Mouse (Mus musculus) neural tube, embryonic 15.5 days (tissue): ENCODE measurements at regions not wholly inside any gene's neighbourhood (a gene's known extent, or its start where the extent isn't known, plus 50 kb on each side); places are given as distances from the start of the nearest gene placed in this dataset.

Experiments
- ATAC-seq: fragments of 200-750 bp; cut with Nextera tagmentation; 2 replicates; pipeline ENCODE4 v1.8.0; 2017; ENCODE audit warnings: mild to moderate bottlenecking, moderate TSS enrichment, moderate library complexity; ENCODE audit not compliant: low FRiP score
- H3K27ac ChIP-seq: fragments of 300-500 bp; sonication (generic); replicated peaks from 2 replicates; pipeline ENCODE4 v1.5.1; 2015; ENCODE audit warnings: mild to moderate bottlenecking, inconsistent platforms
- H3K27me3 ChIP-seq: fragments of 300-500 bp; sonication (generic); replicated peaks from 2 replicates; pipeline ENCODE4 v1.6.1; 2015; ENCODE audit warnings: inconsistent platforms
- H3K36me3 ChIP-seq: fragments of 300-500 bp; sonication (generic); 2 replicates; pipeline ENCODE4 v1.6.1; 2015; ENCODE audit warnings: inconsistent platforms
- H3K4me1 ChIP-seq: fragments of 300-500 bp; sonication (generic); 2 replicates; pipeline ENCODE4 v1.6.1; 2015; ENCODE audit warnings: inconsistent platforms
- H3K4me2 ChIP-seq: fragments of 300-500 bp; sonication (generic); 2 replicates; pipeline ENCODE4 v1.6.1; 2015; ENCODE audit warnings: inconsistent platforms, mild to moderate bottlenecking, moderate library complexity
- H3K4me3 ChIP-seq: fragments of 300-500 bp; sonication (generic); replicated peaks from 2 replicates; pipeline ENCODE4 v1.5.1; 2015; ENCODE audit warnings: mild to moderate bottlenecking, inconsistent platforms
- H3K9ac ChIP-seq: fragments of 300-500 bp; sonication (generic); replicated peaks from 2 replicates; pipeline ENCODE4 v1.6.1; 2015; ENCODE audit warnings: mild to moderate bottlenecking, inconsistent platforms
- H3K9me3 ChIP-seq: fragments of 300-500 bp; sonication (generic); replicated peaks from 2 replicates; pipeline ENCODE4 v1.6.1; 2016; ENCODE audit warnings: inconsistent platforms
- WGBS: fragments of 180-500 bp; shearing (Covaris S2); methylation state at CpG from one replicate; pipeline ENCODE4 v1.1.7; 2015; ENCODE audit warnings: mixed read lengths; 5-methylcytosine and 5-hydroxymethylcytosine counted together

GRCm38 (mm10) chr10:9458466-9458865 lies 216.5 kb downstream of the Samd5 start:
- Histone ChIP-seq H3K4me2 (no peak overlapping the region), H3K36me3 (no peaks in the 10 kb centered on the region), H3K9me3 (no peaks in the 10 kb centered on the region), H3K4me3 (no peak overlapping the region), H3K4me1 (0 out of 2 replicates have a peak, but pooled peaks cover 5% of the 10 kb centered on the region), H3K27ac (no peak overlapping the region), H3K27me3 (no peaks in the 10 kb centered on the region), H3K9ac (no peak overlapping the region)
- 61% methylated on average over 2 of the region's 2 CpGs for WGBS
- no peak for ATAC-seq

- Histone ChIP-seq H3K36me3 (no peaks in the 10 kb centered on the region), H3K27ac (no peak overlapping the region), H3K9me3 (no peaks in the 10 kb centered on the region), H3K9ac (no peak overlapping the region), H3K4me1 (0 out of 2 replicates have a peak, but pooled peaks cover 3% of the 10 kb centered on the region), H3K27me3 (no peaks in the 10 kb centered on the region), H3K4me3 (no peak overlapping the region), H3K4me2 (no peak overlapping the region)
- ATAC-seq: no peak
- WGBS: 83% methylated on average over 1 of the region's 1 CpGs
These were observed 217.8 kb downstream of the Samd5 start for GRCm38 (mm10) chr10:9457222-9457621.

GRCm38 (mm10) chr10:9439072-9439471 lies 235.9 kb downstream of the Samd5 start:
- WGBS: 74% methylated on average over 4 of the region's 4 CpGs
- ATAC-seq: no peak
- Histone ChIP-seq H3K27me3 (no peaks in the 10 kb centered on the region), H3K9me3 (no peaks in the 10 kb centered on the region), H3K9ac (no peak overlapping the region), H3K4me2 (no peak overlapping the region), H3K4me1 (no peaks in the 10 kb centered on the region), H3K4me3 (no peak overlapping the region), H3K27ac (no peak overlapping the region), H3K36me3 (no peaks in the 10 kb centered on the region)

- no peaks in the 10 kb centered on the region for H3K27me3 ChIP-seq
- no peaks in the 10 kb centered on the region for H3K9me3 ChIP-seq
- no peak for ATAC-seq
- H3K4me3 ChIP-seq: no peak overlapping the region
- H3K4me1 ChIP-seq: no peaks in the 10 kb centered on the region
- 44% methylated on average over 4 of the region's 4 CpGs for WGBS
- no peak overlapping the region for H3K4me2 ChIP-seq
- no peaks in the 10 kb centered on the region for H3K36me3 ChIP-seq
- H3K27ac ChIP-seq: no peak overlapping the region
- no peak overlapping the region for H3K9ac ChIP-seq
These were observed 236.6 kb downstream of the Samd5 start for GRCm38 (mm10) chr10:9438366-9438765.

GRCm38 (mm10) chr10:9429085-9429484 lies 245.9 kb downstream of the Samd5 start:
- Histone ChIP-seq H3K4me3 (no peak overlapping the region), H3K9ac (no peak overlapping the region), H3K27ac (no peak overlapping the region), H3K27me3 (no peaks in the 10 kb centered on the region), H3K9me3 (no peaks in the 10 kb centered on the region), H3K4me2 (no peak overlapping the region), H3K4me1 (no peaks in the 10 kb centered on the region), H3K36me3 (no peaks in the 10 kb centered on the region)
- WGBS: 88% methylated on average over 2 of the region's 2 CpGs
- no peak for ATAC-seq

GRCm38 (mm10) chr10:9420741-9421140 lies 254.3 kb downstream of the Samd5 start:
- ATAC-seq: no peak
- 70% methylated on average over 4 of the region's 4 CpGs for WGBS

GRCm38 (mm10) chr10:9416685-9417084 lies 258.3 kb downstream of the Samd5 start:
- Histone ChIP-seq H3K36me3 (no peaks in the 10 kb centered on the region), H3K4me3 (no peak overlapping the region), H3K9ac (no peak overlapping the region), H3K4me1 (no peaks in the 10 kb centered on the region), H3K9me3 (no peaks in the 10 kb centered on the region), H3K27me3 (no peaks in the 10 kb centered on the region), H3K27ac (no peak overlapping the region), H3K4me2 (no peak overlapping the region)
- 93% methylated on average over 5 of the region's 5 CpGs for WGBS
- ATAC-seq: no peak

More at GRCm38 (mm10) chr10:9420741-9421140, 254.3 kb downstream of the Samd5 start:
- H3K4me2 ChIP-seq: no peak overlapping the region
- H3K4me3 ChIP-seq: no peak overlapping the region
- H3K9ac ChIP-seq: no peak overlapping the region
- H3K27me3 ChIP-seq: no peaks in the 10 kb centered on the region
- no peaks in the 10 kb centered on the region for H3K36me3 ChIP-seq
- H3K4me1 ChIP-seq: no peaks in the 10 kb centered on the region
- no peaks in the 10 kb centered on the region for H3K9me3 ChIP-seq
- no peak overlapping the region for H3K27ac ChIP-seq

GRCm38 (mm10) chr10:9406101-9406500 lies 268.9 kb downstream of the Samd5 start:
- Histone ChIP-seq H3K4me1 (peaks cover 11% of the 10 kb centered on the region), H3K27me3 (no peaks in the 10 kb centered on the region; the same call in 1 of the 2 replicates), H3K4me3 (no peak overlapping the region), H3K36me3 (no peaks in the 10 kb centered on the region), H3K27ac (no peak overlapping the region), H3K9me3 (no peaks in the 10 kb centered on the region), H3K9ac (no peak overlapping the region), H3K4me2 (no peak overlapping the region)
- 37% methylated on average over 4 of the region's 4 CpGs for WGBS
- ATAC-seq: peak; percentile 81; the same call in 1 of the 2 replicates

GRCm38 (mm10) chr10:9405417-9405816 lies 269.6 kb downstream of the Samd5 start:
- Histone ChIP-seq H3K9me3 (no peaks in the 10 kb centered on the region), H3K4me2 (no peak overlapping the region), H3K36me3 (no peaks in the 10 kb centered on the region), H3K4me1 (peaks cover 14% of the 10 kb centered on the region), H3K27ac (no peak overlapping the region), H3K27me3 (no peaks in the 10 kb centered on the region; the same call in 1 of the 2 replicates), H3K9ac (no peak overlapping the region), H3K4me3 (no peak overlapping the region)
- WGBS: 80% methylated on average over 2 of the region's 2 CpGs
- ATAC-seq: no peak

- Histone ChIP-seq H3K4me2 (no peak overlapping the region), H3K9me3 (no peaks in the 10 kb centered on the region), H3K27me3 (no peaks in the 10 kb centered on the region; the same call in 1 of the 2 replicates), H3K27ac (no peak overlapping the region), H3K9ac (no peak overlapping the region), H3K4me1 (peaks cover 14% of the 10 kb centered on the region), H3K4me3 (no peak overlapping the region), H3K36me3 (no peaks in the 10 kb centered on the region)
- 86% methylated on average over 6 of the region's 6 CpGs for WGBS
- ATAC-seq: no peak
These were observed 270.0 kb downstream of the Samd5 start for GRCm38 (mm10) chr10:9404963-9405362.

- Histone ChIP-seq H3K9me3 (no peaks in the 10 kb centered on the region), H3K4me1 (peaks cover 13% of the 10 kb centered on the region), H3K4me2 (no peak overlapping the region), H3K27me3 (no peaks in the 10 kb centered on the region; the same call in 1 of the 2 replicates), H3K27ac (no peak overlapping the region), H3K4me3 (no peak overlapping the region), H3K36me3 (no peaks in the 10 kb centered on the region), H3K9ac (no peak overlapping the region)
- ATAC-seq: no peak
- WGBS: 62% methylated on average over 15 of the region's 15 CpGs
These were observed 273.9 kb downstream of the Samd5 start for GRCm38 (mm10) chr10:9400911-9401617.

- 68% methylated on average over 7 of the region's 7 CpGs for WGBS
- Histone ChIP-seq H3K27ac (no peak overlapping the region), H3K4me3 (no peak overlapping the region), H3K9ac (no peak overlapping the region), H3K27me3 (no peaks in the 10 kb centered on the region), H3K4me1 (no peaks in the 10 kb centered on the region), H3K9me3 (no peaks in the 10 kb centered on the region), H3K36me3 (no peaks in the 10 kb centered on the region), H3K4me2 (no peak overlapping the region)
- ATAC-seq: no peak
These were observed 297.4 kb downstream of the Samd5 start for GRCm38 (mm10) chr10:9377440-9378101.
